Mouse (Mus musculus): Measurements from ENCODE around the gene Gm10972.
"Not testable (repeated sequence)": the region's sequence is repeated elsewhere in the genome, so short reads cannot be mapped to it uniquely, and the experiment has no call there.

The Gm10972 gene

DNA sequence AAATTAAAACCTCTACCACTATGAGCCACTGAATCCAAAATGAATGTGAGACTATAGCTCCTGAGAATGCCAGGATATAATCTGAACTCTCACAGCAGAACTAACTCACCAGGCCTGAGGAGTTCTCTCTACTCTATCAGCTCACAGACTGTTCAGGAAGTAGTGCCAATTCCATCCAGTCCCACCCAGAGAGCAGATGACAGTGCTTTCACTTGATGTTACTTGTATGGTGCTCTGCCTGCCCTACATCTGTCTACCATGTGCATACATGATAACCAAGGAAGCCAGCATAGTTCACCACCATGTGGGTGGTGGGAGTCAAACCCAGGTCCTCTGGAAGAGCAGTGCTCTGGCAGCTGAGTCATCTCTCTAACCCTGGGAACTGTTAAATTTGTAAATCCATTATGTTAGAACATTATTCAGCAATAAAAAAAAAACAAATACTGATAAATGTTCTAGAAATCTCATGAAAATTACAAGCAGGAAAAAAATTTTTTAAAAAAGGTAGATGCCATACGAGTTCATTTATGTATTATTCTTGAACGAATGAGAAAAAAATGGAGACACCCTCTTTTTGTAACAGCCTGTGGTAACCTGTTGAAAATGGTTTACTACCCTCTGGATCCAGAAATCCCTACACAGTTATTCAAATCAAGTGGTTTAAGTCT, at the start of gene Gm10972:
Gm10972 (plus strand) TSS at position 618 of the 668 bp plus-strand sequence.
- DNase-seq, result not testable (repeated sequence)

DNA sequence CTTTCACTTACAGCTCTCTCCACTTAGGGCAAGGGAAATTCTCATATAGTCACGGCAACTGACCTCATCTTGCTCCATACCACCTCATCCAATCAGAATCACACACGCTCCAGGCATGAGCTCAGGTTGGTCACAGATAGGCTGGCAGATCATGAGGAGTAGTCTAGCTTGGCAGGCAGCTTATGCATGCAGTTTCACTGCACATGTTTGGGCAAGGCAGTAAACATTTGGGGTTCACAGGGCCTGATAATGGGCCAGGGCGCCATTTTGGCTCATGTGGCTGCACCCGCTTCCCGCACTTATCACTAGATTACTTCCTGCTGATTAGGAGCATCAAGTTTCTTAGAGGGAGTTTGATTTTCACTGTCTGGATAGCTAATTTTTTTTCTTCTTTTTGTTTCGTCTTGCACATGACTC, 47.0 kb upstream of the Gm10972 start:
- DNase-seq, result no peak

DNA sequence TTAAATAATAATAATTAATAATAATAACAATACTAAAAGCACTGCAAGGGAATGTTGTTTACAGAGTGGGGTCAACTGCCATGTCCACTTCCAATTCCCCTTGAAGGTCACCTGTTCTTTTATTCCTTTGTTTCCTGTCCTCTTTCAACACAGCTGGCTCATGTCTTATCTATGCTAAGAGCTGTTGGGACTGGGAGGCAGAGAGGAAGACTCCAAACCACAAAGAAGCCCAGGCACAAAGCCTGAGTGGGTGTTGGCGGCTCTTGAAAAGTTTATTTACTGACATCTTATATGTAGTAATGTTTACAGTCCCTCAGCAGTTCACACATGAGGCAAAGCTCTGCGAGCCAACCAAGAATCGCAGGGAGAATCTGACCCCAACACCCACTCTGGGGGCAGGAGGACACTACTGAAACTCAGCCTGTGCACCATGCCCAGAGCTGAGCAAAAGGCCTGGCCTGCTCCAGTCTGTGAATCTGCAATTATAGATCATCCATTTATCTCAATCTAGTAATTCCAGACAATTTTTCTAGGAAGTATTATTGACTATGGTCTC, 45.6 kb upstream of the Gm10972 start:
- no peak for DNase-seq

DNA sequence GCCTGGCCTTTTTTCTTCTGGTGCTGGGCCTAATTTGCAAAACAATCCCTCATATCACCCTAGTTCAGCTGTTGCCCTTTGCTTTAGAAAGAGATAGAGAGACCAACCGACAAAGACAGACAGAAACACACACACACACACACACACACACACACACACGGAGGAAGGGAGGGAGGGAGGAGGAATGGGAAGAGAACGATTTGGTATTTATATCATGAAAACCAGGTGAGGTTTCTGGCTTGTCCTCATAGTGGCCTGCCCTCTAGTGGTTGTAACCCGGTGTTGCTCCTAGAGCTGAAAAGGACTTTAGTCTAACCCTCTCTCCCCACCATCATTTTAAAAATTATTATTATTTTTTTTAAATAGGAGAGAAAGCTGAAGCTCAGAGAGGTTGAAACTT, 41.0 kb upstream of the Gm10972 start:
- DNase-seq, result peak; percentile 67

DNA sequence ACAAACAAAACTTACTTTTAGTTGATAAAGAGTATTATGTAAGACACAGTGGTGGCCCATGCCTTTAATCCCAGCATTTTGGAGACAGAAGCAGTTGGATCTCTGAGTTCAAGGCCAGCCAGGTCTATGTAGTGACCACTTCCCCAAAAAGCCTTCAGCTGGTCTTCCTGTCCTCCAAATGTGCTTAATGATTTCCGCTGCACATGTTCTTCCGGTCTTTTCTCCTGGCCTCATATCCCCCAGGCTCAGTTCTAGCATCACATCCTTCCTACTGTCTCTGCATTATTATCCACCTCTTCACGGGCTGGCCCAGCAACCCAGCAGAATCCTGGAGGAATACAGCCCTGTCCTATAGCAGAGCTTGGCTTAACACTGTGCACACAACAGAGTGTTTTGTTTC, 33.3 kb upstream of the Gm10972 start:
- DNase-seq, result no peak

DNA sequence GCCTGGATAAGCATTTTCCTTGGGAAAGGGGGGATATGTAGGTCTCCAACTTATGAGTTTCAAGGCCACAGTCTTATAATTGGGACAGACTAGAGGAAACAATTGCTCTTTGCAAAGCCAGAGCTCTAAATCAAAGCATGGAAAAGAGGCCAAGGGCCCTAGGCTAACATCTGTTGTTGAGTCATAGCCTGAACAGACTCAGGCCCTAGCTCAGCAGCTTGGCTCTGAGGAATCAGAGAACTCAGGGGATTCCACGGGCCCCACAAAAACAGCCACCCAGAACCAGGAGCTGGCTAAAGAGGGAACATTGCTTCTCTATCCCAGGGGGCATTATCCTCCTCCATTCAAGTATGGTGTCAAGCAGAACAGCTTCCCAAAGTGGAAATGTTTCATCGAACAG, 32.3 kb upstream of the Gm10972 start:
- DNase-seq, result no peak

DNA sequence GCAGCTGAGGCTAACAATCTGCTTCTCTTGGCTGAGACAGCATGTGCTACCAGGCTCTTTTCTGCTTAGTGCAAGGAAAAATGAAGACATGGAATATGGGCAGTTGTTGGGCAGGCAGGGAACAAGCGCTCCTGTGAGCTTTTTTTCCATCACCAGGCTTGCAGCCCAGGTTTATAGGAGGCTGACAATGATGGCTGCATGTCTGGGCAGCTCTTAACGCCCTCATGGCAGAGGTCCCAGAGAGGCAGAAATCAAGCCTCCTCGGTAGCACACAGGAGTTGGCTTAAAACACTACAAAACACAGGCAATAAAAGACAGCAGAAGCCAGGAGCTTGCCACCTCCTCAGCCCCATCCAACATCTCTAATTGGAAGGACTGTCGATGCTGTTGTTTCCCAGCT, 31.6 kb upstream of the Gm10972 start:
- no peak for DNase-seq

DNA sequence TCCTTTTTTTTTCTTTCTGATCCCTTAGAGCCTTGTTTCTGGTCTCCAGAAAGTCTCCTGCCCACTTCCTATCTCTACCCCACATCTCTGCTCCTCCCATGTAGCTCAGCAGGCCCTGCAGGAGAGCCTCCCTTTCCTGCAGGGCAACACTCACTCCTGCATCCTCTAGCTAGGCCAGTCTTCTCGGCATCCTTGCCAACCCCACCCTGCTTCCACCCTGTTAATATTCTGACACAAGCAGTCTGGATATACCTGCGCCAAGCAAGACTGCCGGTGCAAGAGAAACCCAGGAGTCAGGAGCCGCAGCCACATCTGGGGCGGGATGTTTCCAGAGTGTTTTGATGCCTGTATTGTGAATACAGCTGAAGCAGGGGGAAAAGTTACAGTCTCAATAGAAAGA, 31.1 kb upstream of the Gm10972 start:
- no peak for DNase-seq

DNA sequence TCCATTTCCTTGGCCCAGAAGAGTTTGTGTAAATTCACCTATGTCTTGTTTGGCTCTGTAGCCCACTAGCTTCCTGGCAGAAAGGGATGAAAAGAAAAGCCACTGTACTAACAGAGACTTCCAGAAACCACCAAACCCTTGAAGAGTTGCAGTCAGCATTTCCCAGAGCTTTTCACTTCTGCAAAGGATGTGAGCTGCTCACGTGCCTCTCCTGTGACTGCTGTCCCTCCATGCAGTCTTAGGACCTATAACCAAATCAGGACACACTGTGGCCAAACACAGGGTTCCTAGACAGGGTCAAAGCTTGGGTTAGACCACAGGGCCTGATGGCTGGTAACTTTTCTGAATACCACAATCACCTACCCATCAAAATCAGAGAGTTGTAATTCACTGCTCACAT, 30.6 kb upstream of the Gm10972 start:
- DNase-seq, result no peak

DNA sequence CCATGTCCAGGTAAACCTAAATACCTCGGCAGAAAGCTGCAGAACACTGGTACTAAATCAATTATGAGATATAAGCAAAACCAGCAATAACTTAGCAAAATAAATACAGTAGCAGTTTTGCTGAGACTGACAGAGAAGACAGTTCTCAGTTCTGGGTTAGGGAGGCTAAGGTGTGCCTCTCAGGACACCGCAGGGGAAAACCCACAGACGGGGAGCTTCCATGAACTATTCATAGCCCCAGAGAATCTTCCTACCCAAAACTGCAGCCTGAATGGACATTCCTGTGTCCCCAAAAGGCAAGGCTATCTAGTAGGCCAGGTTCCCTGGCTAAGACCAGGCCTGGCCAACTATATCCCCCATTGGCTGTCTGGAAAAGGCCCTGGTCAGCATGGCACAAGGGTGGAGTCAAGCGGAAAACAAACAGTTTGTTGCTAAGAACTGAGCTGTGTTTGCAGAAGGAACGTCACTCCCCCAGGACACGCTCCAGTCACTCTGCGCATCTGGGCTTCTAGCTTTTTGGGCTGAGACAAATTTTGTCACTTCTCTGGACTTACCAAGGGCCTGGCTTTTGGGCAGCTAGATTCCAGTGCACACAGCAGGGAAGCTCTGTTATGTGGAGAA, 29.5 kb upstream of the Gm10972 start:
- DNase-seq, result no peak

DNA sequence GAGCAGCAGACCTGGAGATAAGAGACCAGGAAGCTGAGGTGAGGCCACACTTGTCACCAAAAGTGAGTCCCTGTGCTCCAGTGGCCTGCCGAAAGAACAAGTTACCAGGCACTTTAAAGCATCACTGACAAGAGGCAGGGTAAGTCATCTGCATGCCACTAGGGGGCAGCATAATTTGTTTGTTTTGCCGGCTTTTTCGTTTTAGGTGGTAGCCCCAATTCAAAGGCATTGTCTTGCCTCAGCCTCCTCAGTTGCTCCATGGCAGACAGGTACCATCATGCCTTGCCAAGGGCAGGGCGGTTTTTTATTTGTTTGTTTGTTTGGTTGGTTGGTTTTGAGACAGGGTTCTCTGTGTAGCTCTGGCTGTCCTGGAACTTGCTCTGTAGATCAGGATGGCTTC, 26.2 kb upstream of the Gm10972 start:
- DNase-seq, result peak; percentile 63

DNA sequence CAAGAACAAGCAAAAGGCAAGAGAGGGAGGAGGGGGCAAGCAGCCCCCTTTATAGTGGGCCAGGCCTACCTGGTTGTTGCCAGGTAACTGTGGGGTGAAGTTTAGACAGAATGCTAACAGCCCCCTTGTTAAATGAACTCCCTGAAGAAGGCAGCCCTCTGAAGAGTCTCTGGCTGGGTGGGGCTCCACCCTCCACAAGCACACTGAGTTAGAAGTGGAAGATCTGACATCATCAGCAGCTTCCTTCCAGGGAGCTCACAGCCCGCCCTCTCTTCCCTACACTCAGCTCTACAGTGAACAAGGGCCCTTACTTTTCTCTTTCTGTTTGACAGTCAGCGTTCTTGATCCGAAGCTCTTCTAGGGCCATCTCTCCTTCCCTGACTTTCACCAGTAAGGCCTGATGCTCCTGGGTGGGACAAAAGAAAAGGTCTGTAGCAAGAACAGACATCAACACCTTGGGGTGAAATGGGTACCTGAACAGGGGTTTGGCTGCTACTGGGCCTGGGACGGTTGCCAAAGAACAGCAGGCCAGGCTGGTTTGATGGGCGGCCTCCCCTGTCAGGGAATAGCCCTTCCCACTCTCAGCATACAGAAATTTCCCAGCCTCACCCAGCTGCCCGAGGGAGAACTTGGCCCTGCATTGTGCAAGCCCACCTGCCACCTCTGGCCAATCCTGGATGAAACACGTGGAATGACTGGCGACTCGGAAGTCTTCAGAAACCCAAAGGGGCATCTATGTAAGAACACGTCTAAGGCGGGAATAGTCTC, 21.0 kb upstream of the Gm10972 start:
- DNase-seq, result no peak

DNA sequence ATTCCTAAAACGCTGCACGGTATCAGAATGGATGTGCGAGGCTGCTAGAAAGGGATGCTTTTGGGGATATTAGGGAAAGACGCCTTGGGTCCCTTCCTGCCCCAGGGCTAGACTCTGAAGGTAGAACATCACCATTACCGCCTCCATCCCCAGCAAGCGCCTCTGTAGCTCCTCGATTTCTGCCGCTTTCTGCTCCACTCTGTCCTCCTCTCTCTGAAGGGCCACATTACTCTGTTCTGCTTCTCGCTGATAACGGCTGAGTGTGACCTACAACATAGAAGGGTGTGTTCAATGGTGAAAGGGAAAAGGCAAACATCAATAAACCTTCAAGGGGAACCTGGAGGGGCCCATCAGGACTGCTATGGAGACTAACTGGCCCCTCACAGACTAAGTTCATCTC, 20.4 kb upstream of the Gm10972 start:
- DNase-seq, result no peak

DNA sequence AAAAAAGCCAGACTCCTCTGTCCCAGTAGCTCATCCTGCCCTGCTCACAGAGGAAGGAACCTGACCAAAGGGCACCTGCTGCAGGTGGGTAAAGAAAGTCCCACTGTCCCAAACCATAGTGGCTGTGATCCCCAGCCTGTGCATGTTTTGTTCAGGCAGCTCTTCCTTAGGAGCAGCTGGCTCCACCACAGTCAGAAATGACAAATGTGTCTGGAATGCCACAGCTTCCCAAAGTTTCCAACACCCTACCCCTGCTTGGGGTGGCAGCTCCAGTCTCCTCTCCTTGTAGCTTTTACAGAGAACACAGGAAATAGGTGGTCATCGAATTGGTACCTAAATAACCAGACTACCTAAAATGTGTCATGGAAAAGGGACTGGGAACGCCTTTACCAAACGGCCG, 18.6 kb upstream of the Gm10972 start:
- DNase-seq, result no peak

DNA sequence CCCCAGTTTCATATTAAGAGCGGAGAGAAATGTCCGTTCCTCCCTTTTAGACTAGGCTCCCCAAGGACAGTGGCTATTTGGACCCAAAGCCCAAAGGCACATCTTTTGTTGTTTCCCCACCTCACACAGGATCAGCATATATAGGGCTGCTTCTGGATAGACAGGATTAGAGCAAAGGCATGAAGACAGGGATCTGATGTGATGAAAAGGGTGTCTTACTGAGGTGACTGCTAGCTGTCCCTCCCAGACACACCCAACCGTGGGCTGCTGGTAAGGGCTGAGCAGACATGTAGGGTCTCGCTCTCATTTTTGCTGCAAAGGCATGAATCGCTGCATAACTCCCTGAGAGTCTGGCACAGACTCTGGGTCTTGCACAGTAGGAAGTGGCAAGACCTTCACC, 14.2 kb upstream of the Gm10972 start:
- DNase-seq, result no peak

DNA sequence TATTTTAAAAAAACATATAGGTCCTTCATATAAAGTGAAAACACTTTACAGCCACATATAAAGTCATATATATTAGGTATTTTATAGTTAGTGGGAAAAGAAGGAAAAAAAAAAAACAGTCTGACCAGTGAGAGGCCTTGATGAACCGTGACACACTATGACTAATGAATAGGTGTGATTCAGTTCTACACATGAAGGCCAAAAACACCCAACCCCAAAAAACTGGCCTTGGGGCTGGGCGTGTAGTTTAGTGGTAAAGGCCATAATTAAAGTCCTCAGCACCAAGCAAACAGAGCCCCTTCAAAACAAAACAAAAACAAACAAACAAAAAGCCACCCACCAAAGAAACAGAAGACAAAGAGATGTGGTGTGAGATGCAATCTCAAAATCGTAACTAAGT, 13.0 kb upstream of the Gm10972 start:
- DNase-seq, result no peak

DNA sequence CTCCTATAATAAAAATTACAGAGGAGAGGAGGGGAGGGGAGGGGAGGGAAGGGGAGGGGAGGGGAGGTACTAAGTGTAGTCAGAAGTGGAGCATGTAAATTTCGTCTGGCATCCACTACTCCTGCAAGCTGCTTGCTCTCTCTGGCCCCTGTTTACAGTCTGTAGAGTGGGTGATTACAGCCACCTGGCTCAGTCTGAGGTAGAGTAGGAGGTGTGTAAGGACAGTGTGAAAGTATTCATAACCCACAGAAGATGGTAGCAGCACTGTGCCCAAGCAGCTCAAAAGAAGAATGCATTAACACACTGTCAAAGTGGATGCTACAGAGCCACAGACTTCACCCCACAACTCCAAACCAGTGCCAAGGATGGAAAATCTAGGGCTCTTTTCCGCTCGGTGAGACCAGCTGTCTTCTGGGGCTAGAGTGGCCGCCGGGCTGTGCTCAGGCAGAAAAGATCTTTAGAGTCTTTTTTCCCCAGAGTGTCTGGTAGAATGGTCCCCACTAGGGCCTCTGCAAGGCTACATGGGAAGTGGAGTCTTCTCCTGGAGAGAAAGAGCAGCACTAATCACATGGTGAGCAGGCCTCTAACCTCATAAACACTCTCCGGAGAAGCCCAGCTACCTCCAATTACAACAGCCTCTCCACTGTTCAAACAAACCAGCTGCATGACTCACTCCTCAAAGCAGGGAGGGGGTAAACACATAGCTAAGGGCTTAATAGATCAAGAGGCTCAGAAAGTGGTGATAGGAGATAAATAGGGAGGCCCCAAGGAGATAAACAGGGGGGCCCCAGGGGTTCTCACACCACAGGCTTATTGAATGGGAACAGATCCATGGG, 6.1 kb downstream of the Gm10972 start:
- DNase-seq, result no peak

DNA sequence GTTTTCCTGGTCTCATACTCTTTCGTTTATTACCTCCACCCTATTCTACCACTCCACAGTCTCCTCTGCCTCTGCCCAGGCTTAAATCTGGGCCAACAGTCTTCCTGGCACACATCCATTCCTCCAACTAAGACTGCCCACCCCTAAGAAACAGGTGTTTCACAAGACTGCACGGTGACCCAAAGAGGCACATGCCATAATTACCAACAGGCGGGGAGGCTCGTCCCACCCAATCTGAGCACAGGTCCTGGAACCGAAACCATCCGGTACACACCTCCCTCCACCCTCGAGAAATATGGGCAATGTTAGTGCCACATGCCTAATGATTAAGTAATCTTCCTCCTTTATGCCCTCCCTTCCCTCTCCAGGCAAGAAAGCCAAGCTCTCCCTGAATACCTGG, 7.5 kb downstream of the Gm10972 start:
- no peak for DNase-seq

DNA sequence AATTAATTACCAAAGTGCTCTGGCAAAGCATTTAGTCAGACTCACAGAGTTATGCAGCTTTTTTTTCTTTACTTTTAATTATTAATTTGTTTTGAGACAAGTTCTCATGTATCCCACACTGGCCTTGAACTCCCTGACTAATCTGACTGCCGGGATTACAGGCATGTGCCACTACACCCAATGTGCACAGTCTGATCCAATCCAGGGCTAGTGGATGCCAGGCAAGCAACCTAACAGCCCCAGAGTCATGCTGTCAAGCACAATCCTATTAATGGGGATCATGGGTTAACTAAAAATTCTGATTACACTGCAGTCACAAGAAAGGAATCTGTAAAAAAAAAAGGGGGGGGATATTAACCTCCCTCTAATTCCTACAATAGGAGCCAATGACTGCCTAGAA, 11.1 kb downstream of the Gm10972 start:
- DNase-seq, result not testable (repeated sequence)

DNA sequence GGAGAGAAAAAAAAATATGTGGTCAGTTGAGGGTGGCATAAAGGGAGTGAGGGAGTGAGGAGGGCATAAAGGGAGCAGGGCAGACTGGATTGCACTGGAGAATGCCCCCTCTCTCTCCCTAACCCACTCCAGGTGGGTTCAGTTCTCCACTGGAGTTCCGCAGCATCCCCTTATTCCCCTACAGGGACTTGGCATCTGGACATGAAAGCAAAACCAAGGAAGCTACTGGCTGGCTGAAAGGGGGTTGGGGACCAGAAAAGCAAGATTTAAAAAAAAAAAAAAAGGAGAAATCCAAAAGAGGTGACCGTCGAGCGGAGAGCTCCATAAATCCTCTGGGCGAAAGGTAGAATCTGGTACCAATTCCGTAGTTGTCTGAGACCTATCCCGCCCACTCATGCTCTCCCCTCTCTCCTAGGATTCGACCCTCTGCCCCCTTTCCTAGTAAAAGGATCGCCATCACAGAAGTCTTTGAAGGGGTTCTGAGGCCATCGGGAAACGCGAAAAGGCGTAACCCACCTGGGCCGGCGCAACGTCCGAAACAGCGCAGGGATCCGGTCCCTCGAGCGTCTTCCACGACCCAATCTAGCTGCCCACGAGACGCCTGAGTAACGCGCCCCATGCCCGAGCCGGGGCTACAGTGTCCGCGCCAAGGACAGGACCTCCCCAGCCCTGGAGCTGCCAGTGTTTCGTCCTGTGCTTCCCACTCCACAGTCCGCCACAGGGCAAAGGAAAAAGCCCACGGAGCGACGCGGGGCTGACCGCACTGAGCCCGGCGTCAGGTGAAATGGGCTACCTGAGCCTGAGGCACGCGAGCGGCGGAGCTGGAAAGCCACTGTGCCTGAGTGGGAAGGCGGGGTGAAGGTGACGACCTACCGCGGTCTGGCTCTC, 15.2 kb downstream of the Gm10972 start:
- peak; percentile 13 for DNase-seq

DNA sequence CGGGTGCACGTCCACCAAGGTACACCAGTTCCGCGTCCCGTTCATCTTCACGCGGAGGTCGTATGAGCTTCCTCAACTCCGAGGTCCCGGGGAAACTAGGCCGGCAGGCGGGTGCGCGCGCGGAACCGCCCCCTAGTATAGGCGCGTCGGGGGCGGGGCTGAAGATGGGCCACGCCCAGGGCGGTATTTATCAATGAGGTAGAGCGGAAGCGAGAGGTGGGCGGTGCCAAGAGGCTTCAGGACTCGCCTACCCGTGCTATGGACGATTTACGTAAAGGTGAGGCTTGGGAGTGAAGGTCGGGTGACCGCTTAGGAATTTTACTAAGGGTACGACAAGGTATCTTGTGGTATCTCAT, 15.8 kb downstream of the Gm10972 start, which contains the start of gene Tuft1:
Tuft1 (minus strand) TSS at position 133 of the 356 bp plus-strand sequence.
- DNase-seq, result peak; percentile 91

All from thymus, postnatal 14 days (tissue).